Mouse (Mus musculus) limb, embryonic 15.5 days (tissue): ENCODE data around the gene Cysrt1. TPM values are rescaled to one million over a fixed set of nuclear protein-coding genes. Genes with fewer than 3 reads are reported as not detected.

Experiments used
- ATAC-seq: fragments of 200-750 bp; cut with Nextera tagmentation; 2 replicates; pipeline ENCODE4 v1.8.0; 2017; ENCODE audit warnings: low read depth, moderate TSS enrichment; ENCODE audit not compliant: insufficient number of reproducible peaks, low FRiP score, low TSS enrichment
- H3K27ac ChIP-seq: fragments of 300-500 bp; sonication (generic); 2 replicates; pipeline ENCODE4 v1.5.1; 2015; ENCODE audit warnings: moderate library complexity, mild to moderate bottlenecking, inconsistent platforms
- H3K27me3 ChIP-seq: fragments of 300-500 bp; sonication (generic); 2 replicates; pipeline ENCODE4 v1.6.1; 2015; ENCODE audit warnings: inconsistent platforms
- H3K36me3 ChIP-seq: fragments of 300-500 bp; sonication (generic); 2 replicates; pipeline ENCODE4 v1.6.1; 2015; ENCODE audit warnings: inconsistent platforms
- H3K4me1 ChIP-seq: fragments of 300-500 bp; sonication (generic); 2 replicates; pipeline ENCODE4 v1.6.1; 2015; ENCODE audit warnings: inconsistent platforms
- H3K4me2 ChIP-seq: fragments of 300-500 bp; sonication (generic); 2 replicates; pipeline ENCODE4 v1.6.1; 2015; ENCODE audit warnings: mild to moderate bottlenecking, inconsistent platforms
- H3K4me3 ChIP-seq: fragments of 300-500 bp; sonication (generic); 2 replicates; pipeline ENCODE4 v1.5.1; 2015; ENCODE audit warnings: mild to moderate bottlenecking, inconsistent platforms
- H3K9ac ChIP-seq: fragments of 300-500 bp; sonication (generic); 2 replicates; pipeline ENCODE4 v1.6.1; 2015; ENCODE audit warnings: inconsistent platforms
- H3K9me3 ChIP-seq: fragments of 300-500 bp; sonication (generic); 2 replicates; pipeline ENCODE4 v1.6.1; 2016; ENCODE audit warnings: inconsistent platforms
- WGBS: fragments of 180-500 bp; shearing (Covaris S2); methylation state at CpG from one replicate; pipeline ENCODE4 v1.1.7; 2015; 5-methylcytosine and 5-hydroxymethylcytosine counted together
- polyA plus RNA-seq: library from polyadenylated mRNA; unstranded; fragments of >200 nt; fragmentation: Nextera tagmentation; extraction: Ambion mirVana; gene quantifications from 2 replicates; pipeline ENCODE4 v1.2.1, GENCODE M21; 2015

Gene Cysrt1
- polyA plus RNA-seq, 1 experiment from 2014 or later = 83.9 TPM

- H3K9me3 ChIP-seq = no peaks in the 10 kb centered on the region
- WGBS = 57% methylated on average over 12 of the region's 12 CpGs
- no peak overlapping the region for H3K4me2 ChIP-seq
- no peak overlapping the region for H3K27ac ChIP-seq
- peaks cover 10% of the 10 kb centered on the region for H3K4me1 ChIP-seq
- H3K9ac ChIP-seq = no peak overlapping the region
- H3K4me3 ChIP-seq = no peak overlapping the region
- H3K27me3 ChIP-seq = peaks cover 44% of the 10 kb centered on the region
- no peaks in the 10 kb centered on the region for H3K36me3 ChIP-seq
- ATAC-seq = no peak
Measured at GRCm38 (mm10) chr2:25231038-25231437, 11.2 kb downstream of the Cysrt1 start.

- Histone ChIP-seq H3K36me3 (no peaks in the 10 kb centered on the region), H3K4me2 (no peak overlapping the region), H3K27ac (no peak overlapping the region), H3K9me3 (no peaks in the 10 kb centered on the region), H3K4me1 (peaks cover 15% of the 10 kb centered on the region), H3K4me3 (no peak overlapping the region), H3K27me3 (peaks cover 39% of the 10 kb centered on the region; the same call in 1 of the 2 replicates), H3K9ac (no peak overlapping the region)
- no peak for ATAC-seq
- WGBS = 85% methylated on average over 7 of the region's 7 CpGs
Measured at GRCm38 (mm10) chr2:25230581-25230980, 11.7 kb downstream of the Cysrt1 start.

- Histone ChIP-seq H3K9ac (no peak overlapping the region), H3K4me2 (no peak overlapping the region), H3K4me3 (no peak overlapping the region), H3K36me3 (no peaks in the 10 kb centered on the region), H3K27me3 (peaks cover 33% of the 10 kb centered on the region; the same call in 1 of the 2 replicates), H3K9me3 (no peaks in the 10 kb centered on the region), H3K4me1 (peaks cover 19% of the 10 kb centered on the region), H3K27ac (no peak overlapping the region)
- WGBS = 77% methylated on average over 5 of the region's 5 CpGs
- ATAC-seq = no peak
Measured at GRCm38 (mm10) chr2:25229582-25229981, 12.7 kb downstream of the Cysrt1 start.

- Histone ChIP-seq H3K4me3 (no peak overlapping the region), H3K27me3 (peaks cover 29% of the 10 kb centered on the region; the same call in 1 of the 2 replicates), H3K9ac (no peak overlapping the region), H3K36me3 (no peaks in the 10 kb centered on the region), H3K4me1 (peaks cover 19% of the 10 kb centered on the region), H3K4me2 (peak overlapping the region; percentile 21; the same call in 1 of the 2 replicates), H3K9me3 (no peaks in the 10 kb centered on the region), H3K27ac (no peak overlapping the region)
- ATAC-seq = no peak
- 64% methylated on average over 6 of the region's 6 CpGs for WGBS
Measured at GRCm38 (mm10) chr2:25228995-25229530, 13.2 kb downstream of the Cysrt1 start.

- Histone ChIP-seq H3K4me2 (peak overlapping the region; percentile 21), H3K4me3 (peak overlapping the region; percentile 11; the same call in 1 of the 2 replicates), H3K4me1 (peaks cover 23% of the 10 kb centered on the region), H3K27ac (peak overlapping the region; percentile 43), H3K9ac (no peak overlapping the region), H3K27me3 (peaks cover 25% of the 10 kb centered on the region; the same call in 1 of the 2 replicates), H3K9me3 (no peaks in the 10 kb centered on the region), H3K36me3 (no peaks in the 10 kb centered on the region)
- WGBS = 1% methylated on average over 7 of the region's 7 CpGs
- ATAC-seq = no peak
Measured at GRCm38 (mm10) chr2:25228431-25228889, 13.8 kb downstream of the Cysrt1 start.

- Histone ChIP-seq H3K4me3 (no peak overlapping the region), H3K9me3 (no peaks in the 10 kb centered on the region), H3K9ac (no peak overlapping the region), H3K27me3 (peaks cover 22% of the 10 kb centered on the region; the same call in 1 of the 2 replicates), H3K27ac (no peak overlapping the region), H3K4me2 (no peak overlapping the region), H3K4me1 (peaks cover 27% of the 10 kb centered on the region), H3K36me3 (no peaks in the 10 kb centered on the region)
- 82% methylated on average over 4 of the region's 4 CpGs for WGBS
- ATAC-seq = no peak
Measured at GRCm38 (mm10) chr2:25227406-25227805, 14.8 kb downstream of the Cysrt1 start.

- Histone ChIP-seq H3K27ac (no peak overlapping the region), H3K4me3 (no peak overlapping the region), H3K4me2 (0 out of 2 replicates have a peak overlapping the region, but pooled peaks have one; percentile 5), H3K9me3 (no peaks in the 10 kb centered on the region), H3K4me1 (peaks cover 27% of the 10 kb centered on the region), H3K9ac (no peak overlapping the region), H3K27me3 (peaks cover 22% of the 10 kb centered on the region; the same call in 1 of the 2 replicates), H3K36me3 (peaks cover 4% of the 10 kb centered on the region)
- 71% methylated on average over 5 of the region's 5 CpGs for WGBS
- no peak for ATAC-seq
Measured at GRCm38 (mm10) chr2:25226864-25227263, 15.4 kb downstream of the Cysrt1 start.

GRCm38 (mm10) chr2:25225811-25226379, 16.4 kb downstream of the Cysrt1 start:
- WGBS = 72% methylated on average over 8 of the region's 8 CpGs
- peak overlapping the region; percentile 41; the same call in 1 of the 2 replicates for H3K4me2 ChIP-seq
- peaks cover 27% of the 10 kb centered on the region for H3K4me1 ChIP-seq
- no peak for ATAC-seq
- H3K4me3 ChIP-seq = peak overlapping the region; percentile 60
- peak overlapping the region; percentile 98 for H3K27ac ChIP-seq
- peaks cover 11% of the 10 kb centered on the region for H3K36me3 ChIP-seq
- H3K27me3 ChIP-seq = peaks cover 12% of the 10 kb centered on the region; the same call in 1 of the 2 replicates
- H3K9ac ChIP-seq = no peak overlapping the region
- H3K9me3 ChIP-seq = no peaks in the 10 kb centered on the region

- Histone ChIP-seq H3K9me3 (no peaks in the 10 kb centered on the region), H3K27me3 (0 out of 2 replicates have a peak, but pooled peaks cover 6% of the 10 kb centered on the region), H3K9ac (peak overlapping the region; percentile 44; the same call in 1 of the 2 replicates), H3K4me3 (peak overlapping the region; percentile 94), H3K4me1 (peaks cover 27% of the 10 kb centered on the region), H3K4me2 (peak overlapping the region; percentile 41), H3K27ac (peak overlapping the region; percentile 98), H3K36me3 (peaks cover 11% of the 10 kb centered on the region)
- peak; percentile 97 for ATAC-seq
- 2% methylated on average over 41 of the region's 41 CpGs for WGBS
Measured at GRCm38 (mm10) chr2:25224766-25225752, 17.2 kb downstream of the Cysrt1 start.

- H3K4me3 ChIP-seq = peak within 1 kb of the TSS; percentile 94
- H3K9ac ChIP-seq = peak within 1 kb of the TSS; percentile 93
- ATAC-seq = no peak
- 0% methylated on average over 17 of the region's 17 CpGs for WGBS
- H3K27me3 ChIP-seq = no peaks in the 10 kb centered on the region
- H3K4me1 ChIP-seq = peaks cover 27% of the 10 kb centered on the region
- peak within 1 kb of the TSS; percentile 86 for H3K4me2 ChIP-seq
- H3K36me3 ChIP-seq = peaks cover 11% of the 10 kb centered on the region
- H3K9me3 ChIP-seq = no peaks in the 10 kb centered on the region
- peak within 1 kb of the TSS; percentile 98 for H3K27ac ChIP-seq
Measured at GRCm38 (mm10) chr2:25224492-25224765, 17.8 kb downstream of the Cysrt1 start, which contains the start of gene Tubb4b. Gene Tubb4b, minus strand, starts transcription at chr2:25224702.

- Histone ChIP-seq H3K4me1 (peaks cover 24% of the 10 kb centered on the region), H3K36me3 (peaks cover 11% of the 10 kb centered on the region), H3K27ac (peak overlapping the region; percentile 95), H3K4me3 (peak overlapping the region; percentile 94), H3K27me3 (no peaks in the 10 kb centered on the region), H3K9ac (peak overlapping the region; percentile 93), H3K9me3 (no peaks in the 10 kb centered on the region), H3K4me2 (peak overlapping the region; percentile 86)
- 0 out of 2 replicates have a peak, but pooled peaks have one; percentile 2 for ATAC-seq
- under 1% methylated on average over 48 of the region's 53 CpGs for WGBS
Measured at GRCm38 (mm10) chr2:25223681-25224491, 18.4 kb downstream of the Cysrt1 start.
